Mouse (Mus musculus): ENCODE data around the gene Inf2.

Gene Inf2

DNA sequence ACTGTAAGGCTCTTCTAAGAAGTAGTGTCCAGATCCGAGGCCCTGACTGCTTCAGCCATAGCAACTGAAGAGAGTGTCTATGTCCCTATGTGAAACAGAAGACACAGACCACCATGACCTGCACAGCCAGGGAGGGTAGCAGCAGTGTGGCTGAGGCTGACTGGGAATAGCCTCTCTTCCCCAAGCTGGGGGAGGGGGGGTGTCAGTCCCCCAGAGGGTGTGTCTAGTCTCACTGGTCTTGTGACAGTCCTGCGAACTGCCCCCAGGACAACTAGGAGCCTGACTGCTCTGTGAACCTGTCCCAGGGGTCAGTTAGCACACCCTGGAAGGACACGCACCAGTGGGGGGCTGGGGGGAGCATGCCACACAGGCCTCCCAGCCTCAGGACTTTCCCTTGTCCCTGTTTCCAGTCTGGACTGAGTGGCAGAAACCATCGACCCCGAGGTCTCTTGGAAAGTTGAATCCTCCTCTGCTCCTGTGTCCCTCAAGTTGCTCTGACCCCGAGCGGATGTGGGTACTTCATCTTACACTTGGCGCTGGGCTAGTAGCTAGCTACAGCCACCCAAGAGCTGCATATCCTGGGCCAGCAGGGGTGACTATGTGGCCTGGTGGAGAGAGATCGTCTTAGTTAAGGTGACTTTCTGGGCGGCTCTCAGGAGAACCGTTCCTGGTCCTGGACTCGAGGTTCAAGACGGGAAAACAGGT lies 30.5 kb downstream of the Inf2 start:
- in situ Hi-C loops (cut with MboI; ENCODE audit: unreplicated experiment in 2 of 2) = loop anchor here in 1 of 2 experiments (5.0 to 10.0 kb wide), 2 partner anchors 57 to 1454 kb away; partner anchors contain the start of gene Traf3

DNA sequence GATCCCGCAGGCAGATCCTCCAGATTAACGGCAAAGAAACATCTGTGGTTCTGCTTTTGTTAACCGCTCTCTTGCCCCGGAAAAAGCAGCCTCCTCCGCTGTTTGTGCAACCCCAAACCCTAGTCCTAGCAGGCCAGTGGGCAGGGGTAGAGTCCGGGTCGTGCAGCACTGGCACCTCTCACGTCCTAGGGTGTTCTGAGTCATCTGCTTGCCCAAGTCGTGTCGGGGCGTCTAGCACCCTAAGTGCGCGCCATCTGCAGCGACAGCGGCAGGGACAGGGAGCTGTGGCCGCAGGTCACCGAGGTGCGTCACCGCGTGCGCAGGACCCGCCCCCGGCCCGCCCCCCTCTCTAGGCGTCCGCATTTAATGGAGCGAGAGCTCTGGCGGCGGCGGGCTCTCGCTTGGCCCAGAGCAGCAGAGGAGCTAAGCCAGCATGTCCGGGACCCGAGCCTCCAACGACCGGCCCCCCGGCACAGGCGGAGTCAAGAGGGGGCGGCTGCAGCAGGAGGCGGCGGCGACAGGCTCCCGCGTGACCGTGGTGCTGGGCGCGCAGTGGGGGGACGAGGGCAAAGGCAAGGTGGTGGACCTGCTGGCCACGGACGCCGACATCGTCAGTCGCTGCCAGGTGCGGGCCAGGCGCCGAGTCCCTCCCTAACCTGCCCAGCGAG lies 31.2 kb downstream of the Inf2 start, which contains the start of gene Adssl1:
Gene Adssl1 (plus strand): TSS at position 360 of the 668 bp plus-strand sequence.
- in situ Hi-C loops (cut with MboI; ENCODE audit: unreplicated experiment in 2 of 2) = loop anchor here (5.0 to 10.0 kb wide), 3 partner anchors 58 to 1455 kb away; partner anchors contain the start of gene Traf3 (in 1 of the 2)

DNA sequence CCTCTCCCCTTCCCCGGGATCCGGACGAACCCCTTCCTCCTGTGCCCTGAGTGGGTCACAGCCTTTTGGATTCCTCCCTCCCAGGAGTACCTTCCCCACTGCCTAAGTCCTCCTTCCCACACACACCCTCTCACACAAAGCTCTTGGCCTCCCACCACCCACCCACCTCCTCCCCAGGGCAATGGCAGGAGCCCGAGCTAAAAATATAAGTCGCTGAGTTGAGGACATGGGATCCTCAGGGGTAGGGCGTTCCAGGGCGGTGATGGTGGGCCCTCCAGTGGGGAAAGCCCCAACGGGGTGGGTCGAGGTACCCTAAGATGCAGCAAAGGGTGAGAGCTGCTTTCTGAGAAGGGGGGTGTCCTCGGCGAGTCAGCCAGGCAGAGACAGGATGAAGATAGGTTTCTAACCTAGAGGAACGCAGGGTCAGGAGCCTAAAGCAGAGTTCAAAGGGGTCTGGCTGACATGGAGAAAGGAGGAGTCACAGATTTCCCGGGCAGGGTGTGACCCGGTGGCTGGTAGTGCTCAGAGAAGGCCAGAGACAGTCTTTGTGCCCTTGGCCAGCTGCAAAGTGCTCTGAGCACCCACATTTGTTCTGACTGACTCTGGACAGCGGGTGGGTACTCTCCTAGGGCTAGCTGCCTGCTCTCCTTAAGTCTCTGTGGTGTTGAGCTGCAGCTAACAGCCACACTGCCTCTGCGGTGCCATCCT lies 31.9 kb downstream of the Inf2 start:
- in situ Hi-C loops (cut with MboI; ENCODE audit: unreplicated experiment in 2 of 2) = loop anchor here in 1 of 2 experiments (5.0 kb wide), 1 partner anchor 68 kb away; no protein-coding TSS in a partner anchor

DNA sequence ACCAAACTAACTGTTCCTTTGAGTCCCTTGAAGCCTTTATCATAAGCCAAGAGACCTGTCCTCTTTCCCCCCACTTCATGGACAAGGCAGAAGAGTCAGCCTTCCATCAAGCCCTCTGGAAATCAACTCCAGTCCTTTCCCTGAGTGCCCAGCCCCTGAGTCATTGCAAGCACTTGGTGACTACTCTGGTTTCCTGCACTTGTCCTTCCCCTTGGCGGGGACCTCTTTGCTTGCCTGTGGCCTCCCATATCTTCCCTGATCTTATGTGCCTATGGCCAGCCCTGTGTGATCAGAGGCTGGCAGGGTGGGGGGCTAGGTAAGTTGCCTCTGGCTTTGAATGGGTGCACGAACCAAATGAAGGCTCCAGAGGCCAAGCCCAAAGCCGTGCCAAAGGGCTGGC lies 33.3 kb downstream of the Inf2 start:
- in situ Hi-C loops (cut with MboI; ENCODE audit: unreplicated experiment in 2 of 2) = loop anchor here in 1 of 2 experiments (5.0 kb wide), 1 partner anchor 70 kb away; no protein-coding TSS in a partner anchor

DNA sequence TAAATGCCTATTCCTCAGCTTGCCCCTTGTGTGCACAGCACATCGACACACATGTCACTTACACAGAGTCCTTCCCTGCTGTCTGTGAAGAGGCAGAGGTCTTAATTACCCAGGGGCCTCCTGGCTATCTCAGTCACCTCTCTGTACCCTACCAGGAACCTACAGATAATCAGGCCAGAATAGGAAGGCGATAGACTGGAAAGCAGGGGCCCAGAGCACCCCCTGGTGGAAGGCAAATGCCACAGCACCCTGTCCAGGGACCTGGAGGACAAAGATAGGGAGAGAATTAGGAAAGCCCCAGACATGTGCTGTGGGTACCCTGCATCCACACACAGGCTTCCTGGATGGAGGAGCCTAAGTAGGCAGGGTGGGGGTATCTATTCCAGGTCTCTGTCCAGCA lies 35.2 kb downstream of the Inf2 start:
- in situ Hi-C loops (cut with MboI; ENCODE audit: unreplicated experiment in 2 of 2) = loop anchor here in 1 of 2 experiments (5.0 kb wide), 1 partner anchor 71 kb away; no protein-coding TSS in a partner anchor

DNA sequence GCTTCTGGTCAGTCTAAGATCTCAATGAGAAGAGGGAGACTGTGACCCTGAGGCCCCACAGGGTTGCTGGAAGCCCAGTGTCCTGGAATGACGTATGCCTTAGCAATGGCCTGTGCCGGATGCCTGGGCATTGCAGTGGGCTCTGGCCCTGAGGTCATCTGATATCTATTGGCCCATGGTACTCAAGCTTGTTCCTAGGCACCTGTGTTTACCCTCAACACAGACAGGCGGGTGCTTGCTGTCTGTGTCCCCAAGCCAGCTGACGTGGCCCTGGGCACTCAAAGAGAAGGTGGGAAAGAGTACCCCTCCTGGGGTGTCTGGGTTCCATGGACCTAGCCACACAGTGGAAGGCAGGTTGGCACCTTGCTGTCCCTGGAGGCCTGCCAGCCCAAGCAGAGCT lies 37.1 kb downstream of the Inf2 start:
- in situ Hi-C loops (cut with MboI; ENCODE audit: unreplicated experiment in 2 of 2) = no loop called here

DNA sequence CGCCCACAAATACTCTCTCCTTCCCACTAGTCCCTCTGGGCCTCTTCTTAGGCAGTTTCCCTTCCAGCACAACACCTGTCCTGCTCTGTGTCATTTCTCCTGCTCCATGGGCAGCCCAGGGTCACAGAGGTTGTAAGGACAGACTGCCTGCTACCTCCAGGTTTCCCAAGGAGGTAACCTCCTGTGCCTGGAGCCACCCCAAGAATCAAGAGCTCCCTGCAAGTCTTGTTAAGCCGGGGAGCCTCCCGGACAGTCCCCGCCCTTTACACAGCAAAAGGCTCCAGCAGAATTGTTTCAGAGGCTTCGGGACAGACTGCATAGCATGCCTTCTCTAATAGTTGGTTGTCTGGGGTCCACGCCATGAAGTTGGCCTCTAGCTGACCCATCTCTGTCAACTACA lies 37.9 kb downstream of the Inf2 start:
- in situ Hi-C loops (cut with MboI; ENCODE audit: unreplicated experiment in 2 of 2) = no loop called here

DNA sequence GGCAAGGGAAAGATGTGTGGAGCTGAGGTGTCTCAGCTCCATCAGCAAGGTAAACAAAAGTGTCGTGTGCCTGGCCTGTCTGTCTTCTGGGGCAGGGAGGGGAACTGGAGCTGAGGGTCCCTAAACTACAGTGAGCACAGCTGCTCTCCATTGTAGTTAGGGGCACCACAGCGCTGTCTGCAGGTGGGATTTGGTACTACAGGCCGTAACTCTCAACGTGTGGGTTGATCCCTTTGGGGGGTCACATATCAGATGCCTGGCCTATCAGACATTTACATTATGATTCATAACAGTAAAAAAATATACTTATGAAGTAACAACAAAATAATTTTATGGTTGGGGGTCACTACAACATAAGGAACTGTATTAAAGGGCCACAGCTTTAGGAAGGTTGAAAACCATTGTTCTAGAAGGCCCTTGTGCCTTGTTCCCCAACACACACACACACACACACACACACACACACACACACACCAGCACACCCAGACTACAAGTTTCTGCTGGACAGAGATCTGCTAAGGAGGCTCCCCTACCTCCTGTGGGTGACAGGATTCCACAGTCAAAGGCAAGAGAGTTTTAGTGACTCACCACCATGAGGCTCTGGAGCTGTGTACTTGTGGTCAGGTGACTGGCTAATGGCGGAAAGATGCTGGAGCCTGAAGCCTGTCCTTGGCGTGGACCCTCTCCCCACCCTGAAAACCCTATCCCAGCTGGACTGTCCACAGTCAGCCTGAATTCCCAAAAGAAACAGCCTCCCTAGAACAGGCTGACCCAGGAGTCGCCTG lies 38.7 kb downstream of the Inf2 start:
- in situ Hi-C loops (cut with MboI; ENCODE audit: unreplicated experiment in 2 of 2) = no loop called here

DNA sequence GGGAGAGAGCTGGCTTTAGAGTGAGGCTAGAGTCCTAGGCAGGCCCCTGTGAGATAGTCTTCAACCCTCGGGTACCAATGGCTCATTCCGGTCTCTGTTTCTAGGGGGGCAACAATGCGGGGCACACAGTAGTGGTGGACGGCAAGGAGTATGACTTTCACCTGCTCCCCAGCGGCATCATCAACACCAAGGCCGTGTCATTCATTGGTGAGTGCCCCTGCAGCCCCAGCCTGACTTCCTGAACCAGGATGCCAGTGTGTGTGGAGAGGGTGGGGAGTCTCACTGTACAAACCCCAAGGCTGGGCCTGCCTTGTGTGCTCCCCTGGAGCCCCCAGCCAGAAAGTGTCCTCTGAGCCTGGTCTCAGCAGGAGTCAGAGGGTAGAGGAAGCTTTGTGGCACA lies 39.6 kb downstream of the Inf2 start:
- in situ Hi-C loops (cut with MboI; ENCODE audit: unreplicated experiment in 2 of 2) = no loop called here

DNA sequence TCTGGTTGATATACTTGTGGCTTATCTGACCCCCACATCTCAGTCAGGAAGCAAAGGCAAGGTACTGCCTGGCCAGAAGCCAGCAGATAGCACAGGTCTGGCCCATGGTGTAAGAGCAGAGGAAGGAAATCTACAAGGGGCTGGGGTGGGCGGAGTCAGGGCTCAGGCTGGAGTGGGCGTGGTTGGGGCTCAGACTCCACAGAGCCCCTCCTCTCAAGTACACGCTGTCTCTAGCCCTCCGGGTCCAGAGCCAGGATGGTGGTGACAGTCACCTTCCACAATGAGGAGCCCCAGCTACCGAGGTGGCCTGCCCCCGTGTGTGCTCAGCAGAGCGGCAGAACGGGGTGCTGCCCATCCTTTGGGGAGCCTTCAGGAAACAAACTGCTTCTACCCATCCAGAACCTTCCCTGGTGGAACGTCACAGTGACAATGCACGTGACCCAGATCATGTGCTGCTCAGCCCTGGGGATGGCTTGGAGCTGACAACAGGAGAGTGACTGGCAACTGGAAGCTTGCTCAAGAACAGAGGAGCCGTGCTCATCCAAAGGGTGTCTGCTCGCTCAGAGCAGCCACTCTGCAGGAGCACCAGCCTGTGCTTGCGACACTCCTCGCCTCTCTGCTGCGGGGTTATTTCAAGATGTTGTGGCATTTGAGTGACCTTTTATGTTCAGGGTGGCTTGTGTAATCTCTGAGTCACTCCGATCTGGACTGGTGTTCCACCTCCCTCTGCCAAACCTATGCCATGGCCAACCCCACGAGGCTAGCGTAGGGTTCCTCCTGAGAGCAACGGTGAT lies 40.5 kb downstream of the Inf2 start:
- in situ Hi-C loops (cut with MboI; ENCODE audit: unreplicated experiment in 2 of 2) = no loop called here

DNA sequence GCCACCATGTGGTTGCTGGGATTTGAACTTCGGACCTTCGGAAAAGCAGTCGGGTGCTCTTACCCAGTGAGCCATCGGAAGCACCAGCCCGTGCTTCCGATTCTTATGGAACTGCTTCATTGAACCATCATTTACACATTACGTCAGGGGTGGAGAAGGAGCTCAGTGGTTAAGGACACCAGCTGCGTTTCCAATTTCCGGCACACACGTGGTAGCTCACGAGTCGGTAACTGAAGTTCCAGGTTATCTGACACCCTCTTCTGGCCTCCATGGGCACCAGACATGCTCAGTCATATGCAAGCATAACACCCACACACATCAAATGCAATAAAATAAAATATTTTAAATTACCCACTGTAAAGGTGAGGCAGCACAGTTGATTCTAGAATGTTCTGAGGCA lies 41.4 kb downstream of the Inf2 start:
- in situ Hi-C loops (cut with MboI; ENCODE audit: unreplicated experiment in 2 of 2) = no loop called here

DNA sequence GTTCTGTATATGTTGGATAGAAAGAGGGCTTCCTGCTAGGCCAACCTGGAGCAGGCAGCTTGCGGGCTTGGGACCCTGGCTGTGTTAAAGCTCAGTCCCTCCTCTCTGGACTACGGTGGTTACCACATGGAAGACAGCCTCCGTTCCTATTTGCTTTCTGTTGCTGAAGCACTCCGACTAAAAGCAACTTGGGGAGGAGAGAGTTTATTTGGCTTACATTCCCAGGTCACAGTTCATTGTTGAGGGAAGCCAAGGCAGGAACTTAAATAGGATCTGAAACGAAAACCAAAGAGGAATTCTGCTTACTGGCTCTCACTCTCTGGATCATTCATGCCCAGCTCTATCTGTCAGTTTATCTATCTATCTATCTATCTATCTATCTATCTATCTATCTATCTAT lies 42.2 kb downstream of the Inf2 start:
- in situ Hi-C loops (cut with MboI; ENCODE audit: unreplicated experiment in 2 of 2) = no loop called here

DNA sequence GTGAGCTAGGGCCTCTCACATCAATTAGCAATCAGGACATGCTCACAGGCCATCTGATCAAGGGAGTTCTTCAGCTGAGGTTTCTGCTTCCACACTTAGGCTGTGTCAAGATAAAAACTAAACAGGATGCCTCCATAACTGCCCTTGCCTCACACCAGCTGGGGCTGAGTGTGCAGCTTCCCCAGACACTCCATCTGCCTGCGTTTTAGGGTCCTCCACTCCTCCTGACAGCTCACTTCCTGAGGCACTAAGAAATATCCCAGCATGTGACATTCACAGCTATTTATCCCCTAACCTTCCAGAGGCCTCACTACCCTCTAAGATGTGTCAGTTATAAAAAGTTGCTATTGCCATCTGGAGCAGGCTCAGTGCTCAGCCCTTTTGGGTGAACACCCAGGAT lies 42.9 kb downstream of the Inf2 start:
- in situ Hi-C loops (cut with MboI; ENCODE audit: unreplicated experiment in 2 of 2) = no loop called here

DNA sequence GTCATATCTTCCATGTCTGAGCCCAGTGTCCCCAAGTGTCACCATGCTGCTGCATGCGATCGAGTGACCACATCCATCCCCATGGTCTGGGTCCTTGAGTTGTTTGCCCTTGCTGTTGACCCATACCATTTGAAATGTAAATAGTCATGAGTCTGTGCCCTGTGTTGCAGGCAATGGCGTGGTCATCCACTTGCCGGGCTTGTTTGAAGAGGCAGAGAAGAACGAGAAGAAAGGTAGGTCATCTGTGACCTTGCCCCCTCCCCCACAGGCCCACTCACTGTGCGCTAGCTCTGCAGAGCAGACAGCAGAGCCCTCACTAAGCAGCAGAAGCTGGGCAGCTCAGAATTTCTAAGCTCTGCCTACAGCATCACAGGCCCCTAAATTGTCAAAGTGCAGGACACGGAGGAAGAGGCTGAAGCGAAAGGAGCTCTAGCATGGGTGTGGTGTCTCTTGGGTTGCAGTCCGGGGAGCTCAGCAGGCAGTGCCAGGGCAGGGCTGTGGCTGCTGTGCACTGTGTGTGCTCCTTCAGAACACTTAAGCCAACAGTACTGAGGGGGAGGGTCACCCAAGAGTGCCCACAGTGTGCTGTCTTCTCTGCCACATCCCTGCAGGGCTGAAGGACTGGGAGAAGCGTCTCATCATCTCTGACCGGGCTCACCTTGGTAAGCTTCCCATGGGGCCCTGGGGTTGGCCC lies 43.6 kb downstream of the Inf2 start:
- in situ Hi-C loops (cut with MboI; ENCODE audit: unreplicated experiment in 2 of 2) = no loop called here

DNA sequence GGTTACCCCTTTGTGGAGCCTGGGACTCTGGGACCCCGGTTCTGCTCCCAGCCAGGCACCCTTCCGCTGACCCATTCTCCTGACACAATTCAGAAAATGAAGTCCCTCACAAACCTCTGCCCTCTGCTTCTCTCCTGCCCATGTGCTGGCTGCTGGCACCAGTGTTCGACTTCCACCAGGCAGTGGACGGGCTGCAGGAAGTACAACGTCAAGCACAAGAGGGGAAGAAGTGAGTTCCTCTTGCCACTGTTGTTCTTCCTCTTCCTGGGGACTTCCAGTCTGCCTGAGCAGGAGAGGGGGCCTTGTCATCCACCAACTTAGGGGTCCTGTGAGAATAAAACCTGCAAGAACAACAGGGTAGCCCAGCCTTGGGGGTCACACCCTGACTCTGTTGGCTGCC lies 44.3 kb downstream of the Inf2 start:
- in situ Hi-C loops (cut with MboI; ENCODE audit: unreplicated experiment in 2 of 2) = no loop called here

DNA sequence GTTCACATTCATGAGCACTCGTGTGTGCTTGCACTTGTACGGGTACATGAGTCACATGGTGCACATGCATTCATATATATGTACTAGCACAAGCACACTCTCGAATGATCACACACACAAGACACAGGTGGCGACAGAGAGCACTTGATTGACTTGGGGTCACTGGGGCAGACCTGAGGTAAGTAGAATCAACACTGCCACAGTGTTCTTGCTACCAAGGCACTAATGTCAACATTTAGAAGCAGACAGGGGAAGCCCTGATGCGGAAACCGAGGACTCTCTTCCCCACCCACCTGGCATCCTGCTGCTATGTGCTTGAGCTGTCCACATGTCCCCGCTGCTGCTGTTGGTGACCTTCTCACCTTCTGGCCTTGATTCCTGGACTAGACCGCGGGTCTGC lies 45.1 kb downstream of the Inf2 start:
- in situ Hi-C loops (cut with MboI; ENCODE audit: unreplicated experiment in 2 of 2) = no loop called here

DNA sequence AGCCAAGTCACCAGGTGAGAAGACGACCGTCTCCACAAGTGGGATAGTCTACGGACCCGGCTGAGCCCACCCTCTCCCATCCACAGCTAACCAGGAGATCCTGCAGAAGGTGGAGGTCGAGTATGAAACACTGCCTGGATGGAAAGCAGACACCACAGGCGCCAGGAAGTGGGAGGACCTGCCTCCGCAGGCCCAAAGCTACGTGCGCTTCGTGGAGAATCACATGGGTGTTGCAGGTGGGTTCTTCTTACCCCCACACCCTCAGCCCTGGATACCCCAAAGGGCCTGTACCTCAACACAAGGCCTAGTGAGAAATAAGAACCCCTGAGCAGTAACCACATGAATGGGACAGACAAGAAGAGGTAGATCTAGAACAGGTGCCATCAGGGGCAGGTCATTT lies 50.9 kb downstream of the Inf2 start:
- in situ Hi-C loops (cut with MboI; ENCODE audit: unreplicated experiment in 2 of 2) = no loop called here

DNA sequence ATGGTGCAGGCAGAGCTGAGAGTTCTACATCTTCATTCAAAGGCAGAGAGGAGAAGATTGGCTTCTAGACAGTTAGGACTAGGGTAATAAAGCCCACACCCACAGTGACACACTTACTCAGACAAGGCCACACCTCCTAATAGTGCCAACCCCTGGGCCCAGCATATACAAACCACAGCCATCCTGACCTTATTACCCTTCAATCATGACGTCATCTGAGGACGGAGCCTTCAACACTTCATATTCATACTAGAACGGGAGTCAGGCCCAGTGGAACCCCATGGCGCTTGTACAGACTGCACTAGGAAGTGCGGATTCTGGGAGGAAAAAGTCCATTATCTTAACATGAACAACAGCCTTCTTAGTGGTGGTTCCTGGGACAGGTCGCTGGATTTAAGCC lies 54.5 kb downstream of the Inf2 start:
- in situ Hi-C loops (cut with MboI; ENCODE audit: unreplicated experiment in 2 of 2) = no loop called here

DNA sequence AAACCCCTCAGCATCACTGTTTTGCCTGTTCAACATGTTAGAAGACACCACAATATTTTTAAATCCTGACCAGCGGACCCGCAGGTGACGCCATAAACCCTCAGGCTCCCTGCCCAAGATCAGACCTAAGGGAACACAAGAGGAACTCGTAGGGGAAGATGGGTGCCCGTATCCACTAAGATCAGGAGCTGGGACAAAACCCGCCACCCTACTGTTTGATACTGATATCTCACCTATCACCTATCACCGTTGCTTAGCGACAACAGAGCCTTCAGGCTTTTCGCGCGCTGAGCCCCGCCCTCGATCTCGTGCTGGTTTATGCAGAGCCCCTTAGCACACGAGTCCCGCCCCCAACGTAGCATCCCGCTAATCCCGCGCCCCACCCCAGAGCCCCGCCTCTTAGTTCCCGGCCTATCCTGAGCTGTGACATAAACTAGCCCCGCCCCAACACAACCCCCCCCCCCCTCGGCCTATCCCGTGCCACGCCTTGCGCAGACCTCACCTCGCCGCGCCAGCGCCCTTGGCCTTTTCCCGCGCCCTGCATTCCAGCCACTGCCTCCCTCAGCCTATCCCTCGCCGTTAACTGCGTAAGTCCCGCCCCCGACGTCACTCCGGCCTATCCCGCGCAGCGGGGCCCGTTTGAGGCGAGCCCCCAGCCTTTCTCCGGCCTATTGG lies 55.7 kb downstream of the Inf2 start, which contains the start of gene Siva1:
Gene Siva1 (plus strand): TSS at position 500 of the 675 bp plus-strand sequence.
- in situ Hi-C loops (cut with MboI; ENCODE audit: unreplicated experiment in 2 of 2) = no loop called here
